Mouse (Mus musculus): ENCODE results near the gene Mblac2. TPM values are rescaled to one million over a fixed set of nuclear protein-coding genes. Genes with fewer than 3 reads are reported as not detected.
A peak's percentile ranks its signal among the peaks of the same experiment; 100 is the strongest.

Mblac2 gene
- polyA plus RNA-seq, 2 experiments: 1.2 to 2.7 TPM

DNA sequence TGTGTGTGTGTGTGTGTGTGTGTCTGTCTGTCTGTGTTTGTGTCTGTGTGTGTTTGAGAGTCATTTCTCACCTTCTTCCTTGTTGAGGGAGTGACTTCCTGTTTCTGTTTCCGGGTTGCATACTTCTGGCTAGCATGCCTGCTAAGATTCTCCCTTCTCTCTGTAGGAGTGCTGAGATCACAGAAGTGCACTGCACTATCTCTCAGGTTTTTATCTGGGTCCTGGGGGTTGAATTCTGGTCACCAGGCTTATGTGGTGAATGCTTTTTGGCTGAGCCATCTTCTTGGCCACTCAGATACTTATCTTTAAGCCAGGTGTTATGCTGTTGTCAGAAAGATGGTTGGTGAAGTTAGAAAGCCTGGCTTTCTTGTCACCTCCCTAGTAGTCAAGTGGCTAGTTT, 82.7 kb downstream of the Mblac2 start:
- no peak overlapping the region for H3K4me3 ChIP-seq (ENCODE audit: insufficient read depth in 1 of 2, low read depth in 2 of 2, low read length in 2 of 2)
- H3K36me3 ChIP-seq (replicated peaks; ENCODE audit: control insufficient read depth, insufficient read depth, low read depth): peaks cover 6% of the 10 kb centered on the region; the same call in 1 of the 2 replicates
- ATAC-seq (ENCODE audit: insufficient read depth) (no peak), DNase-seq (ENCODE audit: low read depth in 3 of 3, low spot score in 3 of 3) (no peak)
- H3K27me3 ChIP-seq (ENCODE audit: control insufficient read depth, insufficient read depth, low read length): no peaks in the 10 kb centered on the region
- H3K27ac ChIP-seq: no peak overlapping the region
- H3K4me1 ChIP-seq (replicated peaks; ENCODE audit: control insufficient read depth in 2 of 2, insufficient read depth in 2 of 2, low read length in 1 of 2): no peaks in the 10 kb centered on the region
- no peak overlapping the region for H3K9ac ChIP-seq (replicated peaks)
- TF ChIP-seq CTCF (IDR thresholded peaks at IDR 0.05; ENCODE audit: low read depth): no peak
- no peak for TF ChIP-seq EP300 (IDR thresholded peaks at IDR 0.05; ENCODE audit: low read depth)
- no peaks in the 10 kb centered on the region for H3K9me3 ChIP-seq (ENCODE audit: control insufficient read depth, low read length)
- 22% methylated on average over 1 of the region's 1 CpGs for WGBS (ENCODE audit: insufficient replicate concordance)
- no peak overlapping the region for H3K4me2 ChIP-seq (ENCODE audit: low read depth)

DNA sequence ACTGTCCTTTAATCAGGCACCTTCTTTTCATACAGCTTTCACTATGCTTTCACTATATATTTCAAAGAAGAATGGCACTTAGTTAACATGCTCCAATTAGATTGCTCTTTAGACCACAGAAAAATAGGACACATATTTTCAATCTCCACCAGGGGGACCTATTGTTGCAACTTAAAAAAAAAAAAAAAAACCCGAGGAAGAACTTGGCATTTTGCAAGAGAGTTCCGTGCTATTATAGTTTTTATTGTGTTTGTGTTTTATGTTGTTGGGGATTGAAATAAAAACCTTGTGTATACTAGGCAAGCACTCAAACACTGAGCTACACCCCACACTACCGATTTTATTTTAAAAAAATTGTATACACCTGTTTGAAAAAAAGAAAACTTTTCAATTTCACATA, 90.0 kb downstream of the Mblac2 start:
- 33% methylated on average over 3 of the region's 3 CpGs for WGBS (ENCODE audit: insufficient replicate concordance)
- Histone ChIP-seq H3K36me3 (replicated peaks; ENCODE audit: control insufficient read depth, insufficient read depth, low read depth) (no peaks in the 10 kb centered on the region), H3K4me2 (ENCODE audit: low read depth) (no peak overlapping the region), H3K9ac (replicated peaks) (no peak overlapping the region), H3K4me3 (ENCODE audit: insufficient read depth in 1 of 2, low read depth in 2 of 2, low read length in 2 of 2) (no peak overlapping the region), H3K9me3 (ENCODE audit: control insufficient read depth, low read length) (no peaks in the 10 kb centered on the region), H3K27ac (no peak overlapping the region), H3K27me3 (ENCODE audit: control insufficient read depth, insufficient read depth, low read length) (no peaks in the 10 kb centered on the region), H3K4me1 (replicated peaks; ENCODE audit: control insufficient read depth in 2 of 2, insufficient read depth in 2 of 2, low read length in 1 of 2) (no peaks in the 10 kb centered on the region)
- TF ChIP-seq EP300 (IDR thresholded peaks at IDR 0.05; ENCODE audit: low read depth) (no peak), CTCF (IDR thresholded peaks at IDR 0.05; ENCODE audit: low read depth) (peak; percentile 14; the same call in 1 of the 2 replicates)
- DNase-seq (ENCODE audit: low read depth in 3 of 3, low spot score in 3 of 3) (peak in 1 of 3 experiments; percentile 16), ATAC-seq (ENCODE audit: insufficient read depth) (no peak)

Other genes with a start within 250 kb of the Mblac2 start
- gene Adgrv1, start 78.2 kb upstream of the Mblac2 start, polyA plus RNA-seq (2012; rRNA removed): 0.08 and 0.09 TPM in 2 replicates
- gene Adgrv1, start 78.2 kb upstream of the Mblac2 start, polyA plus RNA-seq (2014; fragmentation: Nextera tagmentation; extraction: Ambion mirVana): 0.24 and 0.32 TPM in 2 replicates
- gene Lysmd3, start 53.7 kb upstream of the Mblac2 start, polyA plus RNA-seq (2012; rRNA removed): 4.3 and 6.4 TPM in 2 replicates
- 19.0 and 21.5 TPM in 2 replicates for gene Lysmd3, start 53.7 kb upstream of the Mblac2 start, polyA plus RNA-seq (2014; fragmentation: Nextera tagmentation; extraction: Ambion mirVana)
- 6.5 and 8.9 TPM in 2 replicates for gene Polr3g, start 328 bp upstream of the Mblac2 start, polyA plus RNA-seq (2012; rRNA removed)
- 10.9 and 11.7 TPM in 2 replicates for gene Polr3g, start 328 bp upstream of the Mblac2 start, polyA plus RNA-seq (2014; fragmentation: Nextera tagmentation; extraction: Ambion mirVana)
- gene Cetn3, start 71.7 kb downstream of the Mblac2 start, polyA plus RNA-seq (2012; rRNA removed): 24.2 and 64.1 TPM in 2 replicates
- gene Cetn3, start 71.7 kb downstream of the Mblac2 start, polyA plus RNA-seq (2014; fragmentation: Nextera tagmentation; extraction: Ambion mirVana): 142 and 146 TPM in 2 replicates

All from liver, embryonic 14.5 days (tissue).